Mouse (Mus musculus) forebrain, embryonic 14.5 days (tissue): ENCODE measurements at regions not wholly inside any gene's neighbourhood (a gene's known extent, or its start where the extent isn't known, plus 50 kb on each side); places are given as distances from the start of the nearest gene placed in this dataset.
A peak's percentile ranks its signal among the peaks of the same experiment; 100 is the strongest.

ENCODE experiments used
- ATAC-seq: fragments of 200-750 bp; cut with Nextera tagmentation; 2 replicates; pipeline ENCODE4 v1.8.0; 2017; ENCODE audit warnings: mild to moderate bottlenecking, moderate library complexity
- DNase-seq: peaks from one replicate; pipeline ENCODE4 v3.0.0-alpha.2; 2015; ENCODE audit warnings: low spot score
- H3K27ac ChIP-seq: fragments of 300-500 bp; sonication (generic); 2 replicates; pipeline ENCODE4 v1.5.1; 2014; ENCODE audit warnings: low read depth, mild to moderate bottlenecking, control low read depth, low read length, moderate library complexity
- H3K27me3 ChIP-seq: fragments of 300-500 bp; sonication (generic); replicated peaks from 2 replicates; pipeline ENCODE4 v1.6.1; 2014; ENCODE audit warnings: low read length, control low read depth, mixed read lengths; ENCODE audit not compliant: control insufficient read depth, insufficient read depth
- H3K36me3 ChIP-seq: fragments of 300-500 bp; sonication (generic); 2 replicates; pipeline ENCODE4 v1.6.1; 2014; ENCODE audit warnings: low read length, control low read depth; ENCODE audit not compliant: control insufficient read depth, insufficient read depth
- H3K4me1 ChIP-seq: fragments of 300-500 bp; sonication (generic); 2 replicates; pipeline ENCODE4 v1.6.1; 2014; ENCODE audit warnings: antibody characterized with exemption, low read length, control low read depth; ENCODE audit not compliant: control insufficient read depth, insufficient read depth
- H3K4me2 ChIP-seq: fragments of 300-500 bp; sonication (generic); 2 replicates; pipeline ENCODE4 v1.6.1; 2014; ENCODE audit warnings: mild to moderate bottlenecking, control low read depth, low read length
- H3K4me3 ChIP-seq: fragments of 300-500 bp; sonication (generic); 2 replicates; pipeline ENCODE4 v1.5.1; 2014; ENCODE audit warnings: low read depth, low read length, control low read depth
- H3K9ac ChIP-seq: fragments of 300-500 bp; sonication (generic); 2 replicates; pipeline ENCODE4 v1.6.1; 2014; ENCODE audit warnings: mild to moderate bottlenecking, low read length, control low read depth, moderate library complexity
- H3K9me3 ChIP-seq: fragments of 300-500 bp; sonication (generic); replicated peaks from 2 replicates; pipeline ENCODE4 v1.6.1; 2016; ENCODE audit warnings: low read length, control low read depth, mixed read lengths; ENCODE audit not compliant: control insufficient read depth
- WGBS: fragments of 180-500 bp; shearing (Covaris S2); extraction: QIAGEN DNeasy Blood & Tissue Kit; methylation state at CpG from one replicate; pipeline ENCODE4 v1.1.7; 2014; 5-methylcytosine and 5-hydroxymethylcytosine counted together

DNA sequence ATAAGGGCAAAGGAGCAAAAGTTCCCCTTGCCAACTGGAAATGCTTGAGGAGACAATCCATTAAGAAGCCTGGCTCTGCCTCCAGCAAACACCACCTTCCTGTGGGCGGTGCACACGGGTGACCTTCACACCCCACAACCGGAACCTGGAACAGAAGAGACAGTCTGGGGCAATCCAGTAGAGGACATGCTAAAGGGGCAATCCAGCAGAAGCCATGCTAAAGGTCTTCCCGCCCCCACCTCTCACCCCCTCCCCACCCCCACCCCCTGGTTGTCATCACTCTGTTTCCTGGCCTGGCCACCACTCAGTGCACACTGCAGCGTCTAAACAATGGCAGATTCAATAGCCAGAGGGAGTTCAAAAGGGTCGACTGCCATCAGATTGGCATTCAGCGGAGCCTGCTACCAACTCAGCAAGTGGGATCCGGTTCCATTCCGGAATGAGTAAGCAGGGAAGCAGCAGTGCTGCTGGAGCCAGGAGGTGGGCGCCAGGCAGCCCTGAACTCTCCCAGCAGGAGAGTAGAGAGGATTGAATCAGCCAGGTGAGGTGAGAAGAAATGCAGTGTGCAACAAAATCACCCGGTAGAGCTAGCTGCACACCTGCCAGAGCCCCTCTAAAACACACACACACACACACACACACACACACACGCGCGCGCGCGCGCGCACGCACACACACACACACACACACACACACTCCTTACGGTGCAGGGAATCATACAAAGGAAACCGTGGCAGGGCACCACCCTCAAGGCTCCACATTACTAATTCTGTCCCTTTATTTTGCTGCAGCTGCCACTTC, 443.7 kb upstream of the Smim15 start:
- ATAC-seq (peak; percentile 66), DNase-seq (peak; percentile 69)
- peaks cover 4% of the 10 kb centered on the region; the same call in 1 of the 2 replicates for H3K4me1 ChIP-seq
- H3K9me3 ChIP-seq = 0 out of 2 replicates have a peak, but pooled peaks cover 2% of the 10 kb centered on the region
- peak overlapping the region; percentile 16 for H3K4me2 ChIP-seq
- no peak overlapping the region for H3K9ac ChIP-seq
- no peak overlapping the region for H3K4me3 ChIP-seq
- WGBS = 38% methylated on average over 21 of the region's 22 CpGs
- no peaks in the 10 kb centered on the region for H3K36me3 ChIP-seq
- no peaks in the 10 kb centered on the region for H3K27me3 ChIP-seq
- H3K27ac ChIP-seq = no peak overlapping the region

DNA sequence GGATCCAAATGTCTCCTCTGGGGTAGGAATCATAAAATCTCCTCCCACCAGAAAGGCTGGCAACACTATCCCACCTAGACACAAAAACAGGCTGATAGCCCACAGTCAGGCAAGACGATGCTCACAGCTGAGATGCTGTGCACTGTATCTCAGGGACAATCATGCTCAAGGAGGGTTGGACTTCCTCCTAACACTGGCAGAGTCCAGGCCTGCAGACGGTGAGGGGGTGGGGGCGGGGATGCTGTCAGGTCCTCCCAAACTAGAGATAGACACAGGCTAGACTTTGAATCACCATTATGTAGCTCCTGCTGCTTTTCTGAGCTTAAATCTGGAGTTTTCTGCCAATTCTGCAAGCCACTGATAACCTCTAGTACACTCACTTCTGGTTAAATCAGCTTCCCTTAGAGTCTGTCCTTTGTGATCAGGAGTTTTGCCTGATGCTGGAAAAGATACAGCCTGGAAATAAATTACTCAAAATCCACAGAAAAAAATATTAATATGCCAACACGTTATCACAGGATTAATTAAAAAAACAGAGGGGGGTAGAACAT, 445.1 kb upstream of the Smim15 start:
- Histone ChIP-seq H3K27me3 (no peaks in the 10 kb centered on the region), H3K27ac (no peak overlapping the region), H3K4me1 (peaks cover 4% of the 10 kb centered on the region; the same call in 1 of the 2 replicates), H3K9me3 (0 out of 2 replicates have a peak, but pooled peaks cover 2% of the 10 kb centered on the region), H3K4me2 (no peak overlapping the region), H3K36me3 (no peaks in the 10 kb centered on the region), H3K9ac (no peak overlapping the region), H3K4me3 (no peak overlapping the region)
- 53% methylated on average over 4 of the region's 4 CpGs for WGBS
- no peak for ATAC-seq
- no peak for DNase-seq

DNA sequence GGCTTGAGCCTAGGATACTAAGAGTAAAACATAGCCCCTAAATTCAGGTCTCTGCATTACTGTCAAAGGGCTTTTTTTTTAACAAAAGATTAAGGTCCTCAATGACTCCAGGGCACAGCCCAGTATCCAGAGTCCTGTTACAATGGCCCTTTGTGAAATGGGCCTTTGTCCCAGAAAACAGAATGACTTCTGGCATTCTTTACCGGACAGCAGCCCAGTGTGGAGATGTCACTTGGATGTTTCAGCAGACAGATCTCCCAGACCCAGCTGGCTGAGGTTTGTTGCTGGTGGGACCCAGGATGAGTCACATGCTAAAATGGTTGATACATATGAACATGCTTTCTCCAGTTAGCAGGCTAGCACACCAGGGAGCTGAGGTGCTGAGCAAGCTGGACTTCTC, 445.9 kb upstream of the Smim15 start:
- peaks cover 4% of the 10 kb centered on the region; the same call in 1 of the 2 replicates for H3K4me1 ChIP-seq
- WGBS = 26% methylated on average over 1 of the region's 1 CpGs
- no peak overlapping the region for H3K4me2 ChIP-seq
- H3K9me3 ChIP-seq = no peaks in the 10 kb centered on the region
- no peak overlapping the region for H3K27ac ChIP-seq
- H3K4me3 ChIP-seq = no peak overlapping the region
- ATAC-seq (no peak), DNase-seq (no peak)
- no peaks in the 10 kb centered on the region for H3K36me3 ChIP-seq
- H3K27me3 ChIP-seq = no peaks in the 10 kb centered on the region
- no peak overlapping the region for H3K9ac ChIP-seq

DNA sequence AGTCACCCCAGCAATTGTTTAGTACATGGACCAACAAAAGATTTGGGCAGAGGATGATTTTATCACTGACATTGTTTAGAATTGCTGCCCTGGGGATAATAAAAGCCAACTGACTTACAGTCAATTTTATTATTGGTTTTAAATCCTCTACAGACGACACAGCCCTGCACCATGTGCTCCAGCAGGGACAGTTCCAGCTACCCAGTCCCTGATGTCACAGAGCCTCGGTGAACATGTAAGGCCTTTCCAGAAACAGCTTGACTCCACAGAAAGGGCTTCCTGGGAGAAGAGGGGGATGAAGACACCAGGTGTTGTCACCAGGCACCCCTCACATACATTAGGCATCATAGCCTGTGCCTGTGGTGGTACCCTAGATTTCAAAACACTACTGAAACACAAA, 447.0 kb upstream of the Smim15 start:
- Histone ChIP-seq H3K9me3 (no peaks in the 10 kb centered on the region), H3K4me1 (peaks cover 4% of the 10 kb centered on the region; the same call in 1 of the 2 replicates), H3K9ac (no peak overlapping the region), H3K36me3 (no peaks in the 10 kb centered on the region), H3K27me3 (no peaks in the 10 kb centered on the region), H3K4me3 (no peak overlapping the region), H3K27ac (no peak overlapping the region), H3K4me2 (no peak overlapping the region)
- 91% methylated on average over 2 of the region's 2 CpGs for WGBS
- ATAC-seq (no peak), DNase-seq (no peak)

DNA sequence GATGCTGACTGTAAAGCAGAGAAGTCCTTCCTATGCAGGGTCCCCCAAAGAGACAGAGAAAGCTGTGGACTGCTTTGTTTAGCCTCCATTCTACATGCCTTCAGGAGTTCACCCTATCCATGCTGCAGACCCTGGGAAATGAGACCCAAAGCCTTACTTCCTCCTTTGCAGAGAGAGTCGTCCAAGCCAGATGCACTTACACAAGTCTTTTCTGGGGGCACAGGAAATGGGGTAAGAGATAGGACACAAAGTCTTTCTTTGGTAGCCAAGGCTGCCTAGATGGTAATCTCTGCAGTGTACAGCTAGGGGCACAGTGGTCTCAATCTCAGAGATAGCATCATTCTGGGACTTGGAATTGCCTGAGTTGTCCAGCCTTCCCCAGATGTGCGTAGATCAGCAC, 448.1 kb upstream of the Smim15 start:
- no peaks in the 10 kb centered on the region for H3K36me3 ChIP-seq
- ATAC-seq (no peak), DNase-seq (no peak)
- H3K4me3 ChIP-seq = no peak overlapping the region
- H3K27me3 ChIP-seq = no peaks in the 10 kb centered on the region
- no peak overlapping the region for H3K27ac ChIP-seq
- no peaks in the 10 kb centered on the region for H3K9me3 ChIP-seq
- no peak overlapping the region for H3K9ac ChIP-seq
- H3K4me1 ChIP-seq = no peaks in the 10 kb centered on the region; the same call in 1 of the 2 replicates
- 80% methylated on average over 2 of the region's 2 CpGs for WGBS
- H3K4me2 ChIP-seq = no peak overlapping the region

DNA sequence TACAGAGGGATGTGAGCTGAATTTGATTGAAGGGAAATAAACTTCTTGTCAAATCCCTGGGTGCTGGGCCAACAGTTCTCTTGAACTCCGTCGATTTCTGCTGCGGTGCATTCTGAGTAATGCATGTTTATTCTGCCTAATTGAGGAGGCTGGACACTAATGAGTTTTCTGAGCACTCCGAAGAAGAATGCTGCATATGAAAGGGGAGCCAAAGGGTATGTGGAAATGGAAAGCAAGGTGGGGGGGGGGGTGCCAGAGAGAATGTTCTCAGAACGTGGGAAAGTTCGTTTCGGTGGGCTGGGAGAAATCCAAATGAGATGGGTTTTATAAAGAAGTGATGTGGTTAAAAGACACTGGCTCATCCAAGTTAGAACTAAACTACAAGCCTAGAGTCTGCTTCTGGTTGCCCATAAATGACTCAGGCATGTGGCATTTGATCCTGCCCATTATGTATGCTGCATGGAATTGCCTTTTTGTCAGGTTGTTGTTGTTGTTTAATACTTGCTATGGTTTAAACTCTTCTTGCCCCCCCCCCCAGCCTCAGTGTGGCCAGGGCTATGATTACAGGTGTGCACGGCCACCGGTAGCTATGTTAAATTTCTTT, 455.7 kb upstream of the Smim15 start:
- WGBS = 17% methylated on average over 9 of the region's 9 CpGs
- DNase-seq = peak; percentile 78
- no peak overlapping the region for H3K4me2 ChIP-seq
- no peaks in the 10 kb centered on the region for H3K27me3 ChIP-seq
- H3K4me1 ChIP-seq = peaks cover 15% of the 10 kb centered on the region
- H3K9me3 ChIP-seq = no peaks in the 10 kb centered on the region
- no peak overlapping the region for H3K27ac ChIP-seq
- H3K36me3 ChIP-seq = no peaks in the 10 kb centered on the region
- H3K4me3 ChIP-seq = no peak overlapping the region
- H3K9ac ChIP-seq = no peak overlapping the region
- ATAC-seq = peak; percentile 85

DNA sequence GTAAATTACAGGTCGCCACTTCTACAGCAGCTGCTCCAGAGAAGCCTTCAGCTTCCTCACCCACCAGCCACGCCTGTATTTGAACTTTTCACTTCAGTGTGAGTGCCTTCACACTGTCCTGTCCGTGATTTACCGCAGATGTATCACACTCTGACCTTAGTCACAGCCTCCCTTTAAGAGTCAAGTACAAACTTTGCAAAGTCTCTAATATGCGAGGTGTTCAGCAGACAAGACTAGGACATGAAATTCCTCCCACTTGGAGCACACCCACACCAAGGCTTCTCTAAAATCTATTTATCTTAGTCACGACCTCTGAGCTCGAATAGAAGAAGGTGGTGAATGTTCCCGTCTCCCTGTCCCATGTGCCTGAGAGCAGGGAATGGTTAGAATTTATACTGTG, 456.6 kb upstream of the Smim15 start:
- H3K27me3 ChIP-seq = no peaks in the 10 kb centered on the region
- peaks cover 15% of the 10 kb centered on the region for H3K4me1 ChIP-seq
- no peak overlapping the region for H3K27ac ChIP-seq
- H3K36me3 ChIP-seq = no peaks in the 10 kb centered on the region
- ATAC-seq = no peak
- H3K4me2 ChIP-seq = no peak overlapping the region
- no peaks in the 10 kb centered on the region for H3K9me3 ChIP-seq
- no peak for DNase-seq
- no peak overlapping the region for H3K9ac ChIP-seq
- no peak overlapping the region for H3K4me3 ChIP-seq
- 67% methylated on average over 8 of the region's 8 CpGs for WGBS

DNA sequence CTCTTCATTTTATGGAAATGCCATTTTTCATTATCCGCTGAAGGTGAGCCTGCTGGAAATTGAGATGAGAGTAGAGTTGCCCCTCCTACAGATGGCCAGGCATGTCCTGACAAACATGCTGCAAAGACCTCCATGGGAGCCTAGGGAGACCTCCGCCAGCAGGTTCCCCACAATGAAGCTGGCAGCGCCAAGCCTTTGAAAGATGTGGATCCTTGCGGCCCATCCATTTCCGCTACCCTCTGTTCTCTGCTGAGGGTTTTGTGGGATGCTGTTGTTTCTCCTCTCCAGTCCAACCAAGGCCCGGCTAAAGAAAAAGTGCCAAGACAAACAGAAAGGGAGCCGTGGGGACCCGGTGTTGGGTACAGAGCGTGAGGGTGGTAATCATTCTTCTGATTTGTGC, 458.3 kb upstream of the Smim15 start:
- Histone ChIP-seq H3K4me1 (peaks cover 15% of the 10 kb centered on the region), H3K9ac (no peak overlapping the region), H3K27ac (no peak overlapping the region), H3K36me3 (no peaks in the 10 kb centered on the region), H3K27me3 (no peaks in the 10 kb centered on the region), H3K9me3 (no peaks in the 10 kb centered on the region), H3K4me2 (no peak overlapping the region), H3K4me3 (no peak overlapping the region)
- no peak for DNase-seq
- WGBS = 78% methylated on average over 9 of the region's 9 CpGs
- no peak for ATAC-seq

DNA sequence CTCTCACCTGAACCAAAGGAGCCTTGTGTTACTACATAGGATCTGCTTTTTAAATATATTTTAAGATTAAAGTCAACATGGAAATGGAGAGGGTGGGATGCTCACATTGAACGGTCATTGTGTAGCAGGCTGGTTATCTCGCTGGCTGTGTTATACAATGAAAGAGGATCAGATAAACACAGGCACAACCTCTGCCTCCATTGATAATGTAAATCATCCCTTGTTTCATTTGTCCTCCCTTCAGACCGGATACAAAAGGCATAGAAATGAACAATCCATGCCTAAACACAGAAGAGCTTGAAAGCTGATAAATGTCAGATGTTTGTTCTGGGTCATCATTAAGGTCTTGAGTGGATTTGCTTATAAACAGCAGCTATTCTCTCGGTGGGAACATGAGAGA, 458.9 kb upstream of the Smim15 start:
- no peak overlapping the region for H3K9ac ChIP-seq
- no peak overlapping the region for H3K4me3 ChIP-seq
- DNase-seq = no peak
- 43% methylated on average over 4 of the region's 4 CpGs for WGBS
- no peaks in the 10 kb centered on the region for H3K9me3 ChIP-seq
- H3K4me2 ChIP-seq = no peak overlapping the region
- H3K4me1 ChIP-seq = peaks cover 15% of the 10 kb centered on the region
- ATAC-seq = no peak
- H3K27ac ChIP-seq = no peak overlapping the region
- no peaks in the 10 kb centered on the region for H3K27me3 ChIP-seq
- H3K36me3 ChIP-seq = no peaks in the 10 kb centered on the region
